Mouse (Mus musculus) forebrain, embryonic 16.5 days (tissue): ENCODE data around the gene Hba-a1. TPM values are rescaled to one million over a fixed set of nuclear protein-coding genes. Genes with fewer than 3 reads are reported as not detected.
A peak's percentile ranks its signal among the peaks of the same experiment; 100 is the strongest.

ENCODE experiments used
- ATAC-seq: fragments of 200-750 bp; cut with Nextera tagmentation; 2 replicates; pipeline ENCODE4 v1.8.0; 2017; ENCODE audit warnings: mild to moderate bottlenecking, moderate library complexity
- H3K27ac ChIP-seq: fragments of 300-500 bp; sonication (generic); 2 replicates; pipeline ENCODE4 v1.5.1; 2014; ENCODE audit warnings: low read length, control low read depth
- H3K27me3 ChIP-seq: fragments of 300-500 bp; sonication (generic); replicated peaks from 2 replicates; pipeline ENCODE4 v1.6.1; 2014; ENCODE audit warnings: low read length; ENCODE audit not compliant: control insufficient read depth, insufficient read depth
- H3K36me3 ChIP-seq: fragments of 300-500 bp; sonication (generic); 2 replicates; pipeline ENCODE4 v1.6.1; 2014; ENCODE audit not compliant: control insufficient read depth, insufficient read depth
- H3K4me1 ChIP-seq: fragments of 300-500 bp; sonication (generic); replicated peaks from 2 replicates; pipeline ENCODE4 v1.6.1; 2014; ENCODE audit warnings: low read length; ENCODE audit not compliant: control insufficient read depth, insufficient read depth
- H3K4me2 ChIP-seq: fragments of 300-500 bp; sonication (generic); 2 replicates; pipeline ENCODE4 v1.6.1; 2014; ENCODE audit warnings: mild to moderate bottlenecking, low read length, control low read depth
- H3K4me3 ChIP-seq: fragments of 300-500 bp; sonication (generic); replicated peaks from 2 replicates; pipeline ENCODE4 v1.5.1; 2014; ENCODE audit warnings: mild to moderate bottlenecking, low read length, control low read depth
- H3K9ac ChIP-seq: fragments of 300-500 bp; sonication (generic); replicated peaks from 2 replicates; pipeline ENCODE4 v1.6.1; 2014; ENCODE audit warnings: low read depth, low read length, control low read depth
- H3K9me3 ChIP-seq: fragments of 300-500 bp; sonication (generic); 2 replicates; pipeline ENCODE4 v1.6.1; 2016; ENCODE audit warnings: low read length; ENCODE audit not compliant: control insufficient read depth
- WGBS: fragments of 180-500 bp; shearing (Covaris S2); extraction: QIAGEN DNeasy Blood & Tissue Kit; methylation state at CpG from one replicate; pipeline ENCODE4 v1.1.7; 2014; 5-methylcytosine and 5-hydroxymethylcytosine counted together
- polyA plus RNA-seq: library from polyadenylated mRNA; unstranded; fragments of >200 nt; fragmentation: Nextera tagmentation; extraction: Ambion mirVana; gene quantifications from 2 replicates; pipeline ENCODE4 v1.2.1, GENCODE M21; 2015

The Hba-a1 gene
- polyA plus RNA-seq, 1 experiment from 2014 or later, result 2,173 TPM

GRCm38 (mm10) chr11:32321196-32321565 is 37.9 kb downstream of the Hba-a1 start:
- no peak for ATAC-seq
- H3K27me3 ChIP-seq, result no peaks in the 10 kb centered on the region
- no peak overlapping the region for H3K9ac ChIP-seq
- no peak overlapping the region for H3K27ac ChIP-seq
- no peak overlapping the region for H3K4me2 ChIP-seq
- H3K4me1 ChIP-seq, result 0 out of 2 replicates have a peak, but pooled peaks cover 2% of the 10 kb centered on the region
- no peak overlapping the region for H3K4me3 ChIP-seq
- H3K9me3 ChIP-seq, result no peaks in the 10 kb centered on the region
- 45% methylated on average over 8 of the region's 8 CpGs for WGBS
- H3K36me3 ChIP-seq, result no peaks in the 10 kb centered on the region

- WGBS, result 14% methylated on average over 15 of the region's 15 CpGs
- Histone ChIP-seq H3K27me3 (no peaks in the 10 kb centered on the region), H3K4me2 (peak overlapping the region; percentile 16; the same call in 1 of the 2 replicates)
Measured at GRCm38 (mm10) chr11:32324609-32325008, 41.3 kb downstream of the Hba-a1 start.

GRCm38 (mm10) chr11:32331075-32331474 is 47.8 kb downstream of the Hba-a1 start:
- Histone ChIP-seq H3K9me3 (no peaks in the 10 kb centered on the region), H3K27me3 (no peaks in the 10 kb centered on the region), H3K4me3 (no peak overlapping the region), H3K9ac (no peak overlapping the region), H3K4me1 (peaks cover 9% of the 10 kb centered on the region), H3K4me2 (no peak overlapping the region), H3K27ac (no peak overlapping the region), H3K36me3 (no peaks in the 10 kb centered on the region)
- ATAC-seq, result 0 out of 2 replicates have a peak, but pooled peaks have one; percentile 31
- 37% methylated on average over 6 of the region's 6 CpGs for WGBS

More at GRCm38 (mm10) chr11:32324609-32325008, 41.3 kb downstream of the Hba-a1 start:
- no peaks in the 10 kb centered on the region for H3K36me3 ChIP-seq
- ATAC-seq, result peak; percentile 87
- no peak overlapping the region for H3K27ac ChIP-seq
- no peak overlapping the region for H3K9ac ChIP-seq
- no peak overlapping the region for H3K4me3 ChIP-seq
- H3K9me3 ChIP-seq, result no peaks in the 10 kb centered on the region
- H3K4me1 ChIP-seq, result 0 out of 2 replicates have a peak, but pooled peaks cover 2% of the 10 kb centered on the region

GRCm38 (mm10) chr11:32331861-32332260 is 48.5 kb downstream of the Hba-a1 start:
- Histone ChIP-seq H3K9ac (no peak overlapping the region), H3K4me1 (peaks cover 9% of the 10 kb centered on the region), H3K27me3 (no peaks in the 10 kb centered on the region), H3K4me2 (no peak overlapping the region), H3K36me3 (no peaks in the 10 kb centered on the region), H3K27ac (no peak overlapping the region), H3K4me3 (no peak overlapping the region), H3K9me3 (peaks cover 3% of the 10 kb centered on the region; the same call in 1 of the 2 replicates)
- WGBS, result 37% methylated on average over 5 of the region's 5 CpGs
- ATAC-seq, result no peak

GRCm38 (mm10) chr11:32333235-32333634 is 49.9 kb downstream of the Hba-a1 start:
- ATAC-seq, result no peak
- no peak overlapping the region for H3K27ac ChIP-seq
- H3K4me2 ChIP-seq, result no peak overlapping the region
- peaks cover 7% of the 10 kb centered on the region; the same call in 1 of the 2 replicates for H3K9me3 ChIP-seq
- H3K9ac ChIP-seq, result no peak overlapping the region
- H3K36me3 ChIP-seq, result no peaks in the 10 kb centered on the region
- no peaks in the 10 kb centered on the region for H3K27me3 ChIP-seq
- no peak overlapping the region for H3K4me3 ChIP-seq
- WGBS, result 67% methylated on average over 2 of the region's 2 CpGs
- peaks cover 9% of the 10 kb centered on the region for H3K4me1 ChIP-seq

Other genes with a start within 250 kb of the Hba-a1 start
- gene Il9r, start 83.2 kb upstream of the Hba-a1 start, polyA plus RNA-seq, result not detected in 2 replicates
- gene Snrnp25, start 78.1 kb upstream of the Hba-a1 start, polyA plus RNA-seq, result 45.0 and 45.6 TPM in 2 replicates
- gene Rhbdf1, start 61.2 kb upstream of the Hba-a1 start, polyA plus RNA-seq, result 21.1 and 23.3 TPM in 2 replicates
- 36.7 and 38.1 TPM in 2 replicates for gene Mpg, start 57.0 kb upstream of the Hba-a1 start, polyA plus RNA-seq
- gene Nprl3, start 15.8 kb upstream of the Hba-a1 start, polyA plus RNA-seq, result 52.2 and 56.7 TPM in 2 replicates
- gene Hba-x, start 7.1 kb upstream of the Hba-a1 start, polyA plus RNA-seq, result 9.4 and 11.3 TPM in 2 replicates
- 3.3 and 4.1 TPM in 2 replicates for gene Hbq1b, start 3.5 kb downstream of the Hba-a1 start, polyA plus RNA-seq
- 5,488 and 6,869 TPM in 2 replicates for gene Hba-a2, start 13.0 kb downstream of the Hba-a1 start, polyA plus RNA-seq
- gene Hbq1a, start 16.6 kb downstream of the Hba-a1 start, polyA plus RNA-seq, result 1.3 and 1.9 TPM in 2 replicates
- gene Sh3pxd2b, start 64.3 kb downstream of the Hba-a1 start, polyA plus RNA-seq, result 16.2 and 22.4 TPM in 2 replicates
- 60.2 and 72.1 TPM in 2 replicates for gene Ubtd2, start 171.9 kb downstream of the Hba-a1 start, polyA plus RNA-seq
- gene Efcab9, start 248.6 kb downstream of the Hba-a1 start, polyA plus RNA-seq, result not detected in 2 replicates
- gene Stk10, start 249.8 kb downstream of the Hba-a1 start, polyA plus RNA-seq, result 2.1 and 2.8 TPM in 2 replicates